Mouse (Mus musculus) thymus, adult 2 months (tissue): ENCODE data around the gene Osbpl10.

Experiments used
- CTCF ChIP-seq: fragments of 200-500 bp; IDR thresholded peaks from 2 replicates; pipeline ENCODE4 v1.5.1; 2012; ENCODE audit warnings: mild to moderate bottlenecking, control low read depth, low read length, moderate library complexity, borderline replicate concordance; ENCODE audit not compliant: control insufficient read depth, poor library complexity, insufficient read depth; ENCODE audit errors: extremely low read depth
- POLR2A ChIP-seq: fragments of 200-500 bp; IDR thresholded peaks from 2 replicates; pipeline ENCODE4 v1.6.1; 2012; ENCODE audit warnings: mild to moderate bottlenecking, low read length, control low read depth, moderate library complexity; ENCODE audit not compliant: control insufficient read depth, poor library complexity, insufficient read depth; ENCODE audit errors: extremely low read depth

GRCm38 (mm10) chr9:115239861-115240260, 261.5 kb downstream of the Osbpl10 start:
- TF ChIP-seq CTCF (no peak), POLR2A (no peak)
